Mouse (Mus musculus): Measurements from ENCODE around the gene Sgcd.

DNA sequence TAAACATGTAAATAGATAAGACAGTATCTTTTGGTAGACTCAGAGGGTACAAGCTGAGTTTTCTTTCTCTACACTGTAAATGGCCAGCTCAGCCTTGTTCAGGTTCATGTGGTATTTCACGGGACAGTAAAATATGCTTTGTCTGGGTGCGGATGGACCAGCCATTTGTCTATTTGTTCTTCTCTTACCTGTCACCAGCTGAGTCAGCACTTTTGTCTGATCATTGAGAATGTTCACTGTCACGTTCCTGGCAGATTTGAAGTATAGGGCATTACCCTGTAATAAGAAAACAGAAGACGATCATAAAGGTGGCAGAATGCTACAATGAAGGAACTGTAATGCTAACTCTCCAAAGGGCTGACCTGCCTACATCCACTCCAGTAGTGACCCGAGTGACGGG, 856.4 kb downstream of the Sgcd start:
- TF ChIP-seq CTCF (IDR thresholded peaks at IDR 0.05) (no peak), EP300 (IDR thresholded peaks at IDR 0.05) (no peak)

Data from lung, postnatal 0 days (tissue).